Mouse (Mus musculus): ENCODE results near the gene Pfkfb3. TPM values are rescaled to one million over a fixed set of nuclear protein-coding genes. Genes with fewer than 3 reads are reported as not detected.

Pfkfb3 gene
- polyA plus RNA-seq, 1 experiment, result 14.8 TPM

DNA sequence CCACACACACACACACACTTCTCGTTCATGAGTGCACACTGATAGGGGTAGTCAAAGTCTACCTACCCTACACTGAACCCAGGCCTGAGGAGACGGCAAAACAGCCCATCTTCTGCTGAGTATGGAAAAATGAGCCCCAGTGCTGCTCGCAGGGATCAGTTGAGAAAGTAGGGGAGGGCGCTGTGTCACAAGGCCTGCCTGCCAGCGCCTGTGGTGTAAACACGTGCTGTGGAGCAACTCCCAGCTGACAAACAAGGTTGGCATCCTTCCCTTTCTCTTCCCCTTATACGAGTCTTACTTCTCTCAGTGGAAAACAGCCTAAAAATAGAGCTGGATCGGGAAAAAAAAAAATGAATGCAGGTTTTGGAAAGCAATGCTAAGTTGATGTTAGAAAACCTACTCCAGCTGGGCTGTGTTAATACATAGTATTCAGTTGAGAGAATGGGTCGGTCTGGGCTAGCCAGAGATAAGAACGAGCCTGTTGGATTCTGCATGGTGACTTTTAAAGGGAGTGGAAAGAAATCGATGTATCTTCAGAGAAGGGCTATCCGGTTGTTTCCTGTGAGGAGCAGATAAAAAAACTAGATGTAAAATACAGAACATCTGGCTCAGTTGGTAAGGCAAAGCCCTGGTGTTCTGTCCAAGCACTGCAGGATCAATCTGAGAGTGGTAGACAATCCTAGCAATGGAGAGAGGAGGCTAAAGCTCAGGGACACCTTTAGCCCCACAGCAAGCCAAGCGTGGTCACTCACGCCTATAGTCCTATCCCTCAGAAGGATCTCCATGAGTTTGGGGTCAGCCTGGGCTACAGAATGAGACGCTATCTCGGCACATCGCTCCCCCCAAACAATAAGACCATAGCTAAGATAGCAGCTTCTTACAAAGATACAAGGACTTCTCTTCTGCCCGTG lies 40.6 kb downstream of the Pfkfb3 start:
- H3K27ac ChIP-seq (ENCODE audit: insufficient read depth, low read length), result no peak overlapping the region
- H3K4me1 ChIP-seq (ENCODE audit: control insufficient read depth, insufficient read depth, low read length), result no peaks in the 10 kb centered on the region; the same call in 1 of the 2 replicates
- TF ChIP-seq CTCF (IDR thresholded peaks at IDR 0.05; ENCODE audit: borderline replicate concordance, insufficient read depth, low read length), result no peak
- TF ChIP-seq POLR2A (IDR thresholded peaks at IDR 0.05; ENCODE audit: low read depth, low read length), result no peak
- H3K4me3 ChIP-seq (ENCODE audit: insufficient read depth, low read length), result no peak overlapping the region

DNA sequence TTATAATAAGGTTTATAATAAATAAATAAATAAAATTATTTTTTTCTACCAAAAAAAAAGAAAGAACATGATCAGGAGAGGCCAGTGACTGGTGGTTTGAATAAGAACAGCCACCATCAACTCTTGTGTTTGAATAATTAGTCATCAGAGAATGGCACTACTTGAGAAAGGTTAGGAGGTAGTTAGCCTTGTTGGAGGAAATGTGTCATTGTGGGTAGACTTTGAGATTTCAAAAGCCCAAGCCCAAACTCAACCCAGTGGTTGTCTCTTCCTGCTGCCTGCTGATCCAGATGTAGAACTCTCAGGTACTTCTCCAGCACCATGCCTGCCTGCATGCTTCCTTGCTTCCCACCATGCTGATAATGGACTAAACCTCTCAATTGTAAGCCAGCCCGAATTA lies 41.8 kb downstream of the Pfkfb3 start:
- TF ChIP-seq POLR2A (IDR thresholded peaks at IDR 0.05; ENCODE audit: low read depth, low read length) (no peak), CTCF (IDR thresholded peaks at IDR 0.05; ENCODE audit: borderline replicate concordance, insufficient read depth, low read length) (no peak)

DNA sequence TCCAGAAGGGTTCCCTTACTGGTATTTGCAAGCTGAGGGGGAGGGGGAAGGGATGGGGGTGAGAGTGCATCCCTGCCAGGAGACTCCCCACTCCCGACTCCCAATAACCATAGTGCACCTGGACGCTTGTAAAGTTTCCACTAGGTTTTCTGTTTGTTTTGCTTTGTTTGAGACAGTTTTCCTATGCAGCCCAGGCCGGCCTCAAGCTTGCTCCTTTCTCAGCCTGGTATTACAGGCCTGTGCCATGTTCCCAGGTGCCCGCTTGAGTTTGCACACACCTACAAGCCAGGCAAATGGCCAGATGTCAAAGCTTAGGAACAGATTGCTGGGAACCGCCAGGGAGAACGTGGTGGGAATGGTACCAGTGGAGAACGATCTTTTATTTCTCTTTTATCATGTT lies 50.1 kb downstream of the Pfkfb3 start:
- Histone ChIP-seq H3K27ac (ENCODE audit: insufficient read depth, low read length) (no peak overlapping the region), H3K4me1 (ENCODE audit: control insufficient read depth, insufficient read depth, low read length) (0 out of 2 replicates have a peak, but pooled peaks cover 8% of the 10 kb centered on the region), H3K4me3 (ENCODE audit: insufficient read depth, low read length) (no peak overlapping the region)
- no peak for TF ChIP-seq POLR2A (IDR thresholded peaks at IDR 0.05; ENCODE audit: low read depth, low read length)
- TF ChIP-seq CTCF (IDR thresholded peaks at IDR 0.05; ENCODE audit: borderline replicate concordance, insufficient read depth, low read length), result no peak

More for the DNA sequence above, 41.8 kb downstream of the Pfkfb3 start:
- Histone ChIP-seq H3K4me3 (ENCODE audit: insufficient read depth, low read length) (no peak overlapping the region), H3K4me1 (ENCODE audit: control insufficient read depth, insufficient read depth, low read length) (no peaks in the 10 kb centered on the region; the same call in 1 of the 2 replicates), H3K27ac (ENCODE audit: insufficient read depth, low read length) (no peak overlapping the region)

DNA sequence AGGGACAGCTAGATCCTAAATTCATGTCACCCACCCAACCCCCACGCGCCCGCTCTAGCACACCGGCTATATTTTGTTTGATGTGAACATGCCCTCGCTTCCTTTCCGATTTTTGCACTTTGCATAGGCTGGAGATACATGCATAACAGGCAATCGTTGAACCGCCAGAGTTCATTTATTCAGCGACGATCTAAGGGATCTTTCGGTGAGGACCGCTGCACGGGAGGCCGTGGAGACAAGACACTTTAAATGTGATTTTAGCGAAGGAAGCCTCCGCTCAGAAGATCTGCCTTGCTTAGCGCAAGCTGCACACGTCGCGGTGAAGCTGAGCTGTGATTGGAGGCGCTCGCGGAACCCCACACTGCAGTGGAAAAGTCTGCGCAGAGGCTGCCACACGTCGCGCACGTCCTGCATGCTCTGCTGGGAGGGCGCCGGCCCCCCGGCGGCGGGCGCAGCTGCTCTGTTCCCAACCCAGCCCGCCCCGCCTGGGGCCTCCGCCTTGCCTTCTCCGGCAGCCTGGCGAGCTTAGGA lies 50.9 kb downstream of the Pfkfb3 start:
- TF ChIP-seq POLR2A (IDR thresholded peaks at IDR 0.05; ENCODE audit: low read depth, low read length), result peak; percentile 60
- no peak for TF ChIP-seq CTCF (IDR thresholded peaks at IDR 0.05; ENCODE audit: borderline replicate concordance, insufficient read depth, low read length)
- H3K4me3 ChIP-seq (ENCODE audit: insufficient read depth, low read length), result peak overlapping the region; percentile 38
- H3K27ac ChIP-seq (ENCODE audit: insufficient read depth, low read length), result no peak overlapping the region
- 0 out of 2 replicates have a peak, but pooled peaks cover 8% of the 10 kb centered on the region for H3K4me1 ChIP-seq (ENCODE audit: control insufficient read depth, insufficient read depth, low read length)

DNA sequence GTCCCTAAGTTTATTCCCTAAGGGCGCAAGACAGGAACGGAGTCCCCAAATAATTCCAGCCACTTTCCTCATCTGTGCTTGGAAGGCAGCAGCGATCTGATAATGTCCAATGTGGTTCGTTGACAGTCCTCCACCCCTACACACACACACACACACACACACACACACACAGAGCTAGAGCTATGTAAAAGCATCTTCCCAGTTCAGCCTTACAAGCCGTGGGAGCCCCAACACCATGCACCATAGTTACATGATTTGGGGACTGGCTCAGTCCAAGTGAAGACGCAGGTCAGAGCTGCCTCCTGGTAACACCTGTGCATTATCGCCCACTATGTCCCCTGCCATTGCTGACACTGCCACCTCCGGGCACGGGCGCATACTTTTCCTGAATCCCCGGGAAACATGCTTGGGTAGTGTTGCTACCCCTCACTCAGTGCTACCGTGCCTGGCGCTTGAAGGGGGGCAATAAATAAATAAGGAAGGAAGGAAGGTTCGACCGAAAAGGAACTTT lies 51.6 kb downstream of the Pfkfb3 start:
- TF ChIP-seq CTCF (IDR thresholded peaks at IDR 0.05; ENCODE audit: borderline replicate concordance, insufficient read depth, low read length), result no peak
- no peak for TF ChIP-seq POLR2A (IDR thresholded peaks at IDR 0.05; ENCODE audit: low read depth, low read length)
- H3K27ac ChIP-seq (ENCODE audit: insufficient read depth, low read length), result no peak overlapping the region
- 0 out of 2 replicates have a peak, but pooled peaks cover 8% of the 10 kb centered on the region for H3K4me1 ChIP-seq (ENCODE audit: control insufficient read depth, insufficient read depth, low read length)
- H3K4me3 ChIP-seq (ENCODE audit: insufficient read depth, low read length), result peak overlapping the region; percentile 38

DNA sequence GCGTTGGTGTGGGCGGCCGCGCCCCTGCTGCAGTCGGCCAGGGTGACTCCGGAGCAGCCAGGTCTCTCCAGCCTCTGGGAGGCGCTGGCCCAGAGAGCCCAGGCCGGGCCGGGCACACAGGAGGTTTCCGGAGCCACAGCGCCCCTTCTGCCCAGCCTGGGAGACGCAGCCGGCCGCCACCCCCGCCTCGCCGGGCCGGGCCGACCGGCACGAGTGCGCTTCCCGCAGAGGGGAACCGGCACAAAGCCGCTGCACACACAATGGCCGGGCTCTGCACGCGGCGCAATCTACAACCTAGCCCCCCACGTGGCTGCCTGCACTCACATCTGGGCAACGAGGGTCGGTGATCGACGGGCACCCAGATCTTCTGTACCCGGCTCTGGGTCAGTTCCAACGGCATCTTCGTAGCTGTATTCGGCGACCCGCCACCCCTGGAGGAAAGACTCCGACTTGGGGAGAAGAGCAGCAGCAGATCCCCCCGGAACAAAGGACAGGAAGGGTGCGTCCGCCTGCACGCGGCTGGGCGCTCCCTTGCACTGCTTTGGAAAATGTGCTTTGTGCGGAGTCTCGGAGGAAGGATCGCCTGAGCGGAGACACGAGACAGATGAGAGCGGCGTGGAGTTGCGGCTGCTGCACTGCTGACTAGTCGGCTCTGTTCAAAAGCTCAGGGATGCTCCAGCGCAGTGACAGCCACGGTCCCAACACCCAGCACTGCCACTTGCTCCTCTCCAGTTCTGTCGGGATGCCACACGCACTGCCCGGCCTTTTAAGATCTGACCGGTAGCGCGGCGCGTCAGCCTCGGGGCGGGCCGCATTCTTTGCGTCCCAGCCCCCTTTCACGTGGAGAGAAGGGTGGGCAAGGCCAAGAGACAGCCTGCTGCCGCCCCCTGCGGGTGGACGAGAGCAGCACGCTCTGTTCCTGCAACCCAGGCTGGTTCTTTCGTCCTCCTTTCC lies 52.3 kb downstream of the Pfkfb3 start:
- Histone ChIP-seq H3K4me1 (ENCODE audit: control insufficient read depth, insufficient read depth, low read length) (peaks cover 8% of the 10 kb centered on the region; the same call in 1 of the 2 replicates), H3K4me3 (ENCODE audit: insufficient read depth, low read length) (peak overlapping the region; percentile 73), H3K27ac (ENCODE audit: insufficient read depth, low read length) (peak overlapping the region; percentile 41)
- TF ChIP-seq POLR2A (IDR thresholded peaks at IDR 0.05; ENCODE audit: low read depth, low read length) (peak; percentile 97), CTCF (IDR thresholded peaks at IDR 0.05; ENCODE audit: borderline replicate concordance, insufficient read depth, low read length) (peak; percentile 96)

DNA sequence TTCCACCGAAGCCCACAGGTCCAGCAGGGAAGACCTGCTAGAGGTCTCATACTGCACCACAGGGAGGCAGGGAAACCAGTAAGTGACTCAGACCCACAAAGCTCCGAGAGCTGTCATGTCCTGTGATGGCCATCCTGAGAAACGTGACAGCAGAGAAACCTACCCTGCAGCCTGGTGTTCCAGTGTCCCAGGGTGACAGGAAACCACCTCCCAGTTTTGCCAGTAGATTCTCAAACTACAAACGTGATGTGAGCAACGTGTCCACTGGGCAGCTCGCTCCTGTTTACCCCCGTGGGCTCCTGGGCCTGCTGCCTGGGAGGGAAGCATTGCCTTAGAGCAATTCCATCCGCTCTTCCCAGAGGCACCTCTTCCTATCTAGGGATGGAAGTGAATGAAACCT lies 53.2 kb downstream of the Pfkfb3 start:
- Histone ChIP-seq H3K27ac (ENCODE audit: insufficient read depth, low read length) (no peak overlapping the region), H3K4me3 (ENCODE audit: insufficient read depth, low read length) (peak overlapping the region; percentile 73), H3K4me1 (ENCODE audit: control insufficient read depth, insufficient read depth, low read length) (peaks cover 8% of the 10 kb centered on the region; the same call in 1 of the 2 replicates)
- TF ChIP-seq POLR2A (IDR thresholded peaks at IDR 0.05; ENCODE audit: low read depth, low read length), result no peak
- TF ChIP-seq CTCF (IDR thresholded peaks at IDR 0.05; ENCODE audit: borderline replicate concordance, insufficient read depth, low read length), result no peak

DNA sequence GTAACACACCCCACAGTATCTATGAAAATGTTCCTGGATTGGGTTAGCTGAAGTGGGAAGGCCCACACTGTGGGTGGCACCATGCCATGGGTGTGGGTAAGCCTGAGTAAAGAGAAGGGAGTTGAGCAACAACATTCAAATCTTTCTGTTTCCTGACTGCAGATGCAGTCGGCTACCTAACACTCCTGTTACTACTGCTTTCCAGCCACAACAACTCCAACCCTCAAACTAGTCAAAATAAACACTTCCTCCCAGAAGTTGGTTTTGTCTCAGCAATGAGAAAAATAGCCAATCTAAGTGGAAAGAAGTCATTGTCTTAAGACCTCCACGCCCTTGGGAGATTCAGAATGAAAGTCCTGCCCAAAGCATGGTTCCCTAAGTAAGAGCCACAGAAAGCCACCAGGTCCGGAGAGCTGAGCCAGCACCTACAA lies 57.3 kb downstream of the Pfkfb3 start:
- Histone ChIP-seq H3K27ac (ENCODE audit: insufficient read depth, low read length) (no peak overlapping the region), H3K4me1 (ENCODE audit: control insufficient read depth, insufficient read depth, low read length) (peaks cover 3% of the 10 kb centered on the region; the same call in 1 of the 2 replicates), H3K4me3 (ENCODE audit: insufficient read depth, low read length) (no peak overlapping the region)
- TF ChIP-seq CTCF (IDR thresholded peaks at IDR 0.05; ENCODE audit: borderline replicate concordance, insufficient read depth, low read length) (no peak), POLR2A (IDR thresholded peaks at IDR 0.05; ENCODE audit: low read depth, low read length) (no peak)

DNA sequence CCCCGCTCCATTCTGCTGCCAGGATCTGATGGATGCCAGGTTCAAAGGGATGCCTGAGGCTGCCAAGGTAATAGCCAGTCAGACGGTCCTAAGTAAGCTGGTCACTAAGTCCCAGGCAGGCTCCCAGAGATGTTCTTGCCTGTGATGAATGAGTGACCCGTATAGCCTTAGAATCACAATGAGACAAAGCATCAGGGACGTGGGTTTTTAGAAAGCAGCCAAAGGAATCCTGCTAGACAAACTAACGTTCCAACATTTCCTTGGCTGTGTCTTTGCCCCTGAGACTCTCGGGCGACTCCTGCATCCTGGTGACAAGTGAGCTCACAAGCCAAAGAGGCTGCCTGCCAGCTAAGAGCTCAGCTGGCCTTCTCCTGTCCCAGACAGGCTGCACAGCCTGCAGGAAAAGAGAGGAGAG lies 59.0 kb downstream of the Pfkfb3 start:
- TF ChIP-seq POLR2A (IDR thresholded peaks at IDR 0.05; ENCODE audit: low read depth, low read length) (no peak), CTCF (IDR thresholded peaks at IDR 0.05; ENCODE audit: borderline replicate concordance, insufficient read depth, low read length) (no peak)
- no peak overlapping the region for H3K4me3 ChIP-seq (ENCODE audit: insufficient read depth, low read length)
- no peak overlapping the region for H3K27ac ChIP-seq (ENCODE audit: insufficient read depth, low read length)
- H3K4me1 ChIP-seq (ENCODE audit: control insufficient read depth, insufficient read depth, low read length), result peaks cover 1% of the 10 kb centered on the region; the same call in 1 of the 2 replicates

Measured in embryonic fibroblast, embryonic 13.5 days (primary cell).